Mouse (Mus musculus) liver, embryonic 14.5 days (tissue): ENCODE measurements at regions not wholly inside any gene's neighbourhood (a gene's known extent, or its start where the extent isn't known, plus 50 kb on each side); places are given as distances from the start of the nearest gene placed in this dataset.

Experiments
- ATAC-seq: fragments of 200-750 bp; cut with Nextera tagmentation; 2 replicates; pipeline ENCODE4 v1.8.0; 2017; ENCODE audit warnings: moderate number of reproducible peaks, mild to moderate bottlenecking, moderate library complexity; ENCODE audit not compliant: insufficient read depth
- DNase-seq, 3 experiments: peaks; one replicate each; pipeline ENCODE4 v3.0.0-alpha.2; 2012 to 2013; ENCODE audit warnings: low read depth in 3 of 3, low spot score in 3 of 3
- H3K27ac ChIP-seq: fragments of 300-500 bp; sonication (generic); 2 replicates; pipeline ENCODE4 v1.5.1; 2014; ENCODE audit warnings: moderate library complexity, mild to moderate bottlenecking, control low read depth, inconsistent platforms
- H3K27me3 ChIP-seq: fragments of 300-500 bp; sonication (generic); 2 replicates; pipeline ENCODE4 v1.6.1; 2014; ENCODE audit warnings: mild to moderate bottlenecking, low read length, moderate library complexity; ENCODE audit not compliant: control insufficient read depth, insufficient read depth
- H3K36me3 ChIP-seq: fragments of 300-500 bp; sonication (generic); replicated peaks from 2 replicates; pipeline ENCODE4 v1.6.1; 2014; ENCODE audit warnings: low read depth; ENCODE audit not compliant: control insufficient read depth, insufficient read depth
- H3K4me1 ChIP-seq, 2 experiments: fragments of 200-500 bp in 1 of 2; fragments of 300-500 bp in 1 of 2; sonication (generic) in 1 of 2; replicated peaks; 2 replicates each; pipeline ENCODE4 v1.6.1; 2012 to 2014; ENCODE audit warnings: antibody characterized with exemption in 1 of 2, inconsistent platforms in 1 of 2, low read length in 1 of 2; ENCODE audit not compliant: control insufficient read depth in 2 of 2, insufficient read depth in 2 of 2
- H3K4me2 ChIP-seq: fragments of 300-500 bp; sonication (generic); 2 replicates; pipeline ENCODE4 v1.6.1; 2014; ENCODE audit warnings: low read depth, mild to moderate bottlenecking, control low read depth, moderate library complexity
- H3K4me3 ChIP-seq, 2 experiments: fragments of 200-500 bp in 1 of 2; fragments of 300-500 bp in 1 of 2; sonication (generic) in 1 of 2; 2 replicates each; pipeline ENCODE4 v1.5.1; 2012 to 2014; ENCODE audit warnings: low read depth in 2 of 2, low read length in 2 of 2, mild to moderate bottlenecking in 2 of 2, control low read depth in 1 of 2, inconsistent platforms in 1 of 2, moderate library complexity in 1 of 2; ENCODE audit not compliant: insufficient read depth in 1 of 2
- H3K9ac ChIP-seq: fragments of 300-500 bp; sonication (generic); replicated peaks from 2 replicates; pipeline ENCODE4 v1.6.1; 2014; ENCODE audit warnings: mild to moderate bottlenecking, control low read depth, moderate library complexity
- H3K9me3 ChIP-seq: fragments of 300-500 bp; sonication (generic); 2 replicates; pipeline ENCODE4 v1.6.1; 2016; ENCODE audit warnings: low read length, mixed read lengths; ENCODE audit not compliant: control insufficient read depth
- CTCF ChIP-seq: IDR thresholded peaks from 2 replicates; pipeline ENCODE4 v1.5.1; 2016; ENCODE audit warnings: antibody characterized with exemption, low read depth, control low read depth
- EP300 ChIP-seq: IDR thresholded peaks from 2 replicates; pipeline ENCODE4 v1.6.1; 2016; ENCODE audit warnings: antibody characterized with exemption, low read depth
- WGBS: fragments of 180-500 bp; shearing (Covaris S2); extraction: QIAGEN DNeasy Blood & Tissue Kit; methylation state at CpG from one replicate; pipeline ENCODE4 v1.1.7; 2014; ENCODE audit not compliant: insufficient replicate concordance; 5-methylcytosine and 5-hydroxymethylcytosine counted together

GRCm38 (mm10) chr17:62384053-62384452, 497.1 kb downstream of the Efna5 start:
- H3K9ac ChIP-seq = no peak overlapping the region
- no peaks in the 10 kb centered on the region for H3K27me3 ChIP-seq
- H3K27ac ChIP-seq = no peak overlapping the region
- no peak for TF ChIP-seq EP300
- TF ChIP-seq CTCF = no peak
- no peak overlapping the region for H3K4me2 ChIP-seq
- DNase-seq (no peak), ATAC-seq (no peak)
- no peaks in the 10 kb centered on the region for H3K36me3 ChIP-seq
- H3K4me3 ChIP-seq = no peak overlapping the region
- no peaks in the 10 kb centered on the region for H3K4me1 ChIP-seq
- H3K9me3 ChIP-seq = no peaks in the 10 kb centered on the region
- 56% methylated on average over 16 of the region's 16 CpGs for WGBS

- ATAC-seq (no peak), DNase-seq (no peak)
- Histone ChIP-seq H3K27ac (no peak overlapping the region), H3K36me3 (no peaks in the 10 kb centered on the region), H3K4me2 (no peak overlapping the region), H3K9ac (no peak overlapping the region), H3K27me3 (no peaks in the 10 kb centered on the region), H3K4me3 (no peak overlapping the region), H3K9me3 (no peaks in the 10 kb centered on the region), H3K4me1 (no peaks in the 10 kb centered on the region)
- TF ChIP-seq CTCF = no peak
- no peak for TF ChIP-seq EP300
- WGBS = 60% methylated on average over 8 of the region's 8 CpGs
Measured at GRCm38 (mm10) chr17:62378868-62379417, 502.2 kb downstream of the Efna5 start.

DNA sequence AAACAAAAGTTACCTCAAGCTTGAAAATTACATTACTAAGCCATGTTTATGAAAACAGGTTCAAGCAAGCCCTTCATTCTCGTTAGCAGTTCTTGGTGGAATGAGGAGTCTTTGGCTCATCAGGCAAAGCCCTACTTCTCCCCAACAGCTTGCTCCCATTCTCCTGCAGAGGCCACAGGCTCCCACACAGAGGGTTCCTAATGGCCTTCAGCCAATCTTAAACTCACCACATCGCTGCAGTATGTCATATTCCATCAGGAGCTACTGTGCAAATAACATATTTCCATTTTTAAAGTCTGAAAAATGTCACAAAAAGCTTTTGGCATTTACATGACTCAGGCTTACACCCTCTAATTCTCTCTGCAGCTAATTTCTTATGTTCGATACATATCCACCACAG, 512.0 kb downstream of the Efna5 start:
- Histone ChIP-seq H3K36me3 (no peaks in the 10 kb centered on the region), H3K27ac (no peak overlapping the region), H3K4me2 (no peak overlapping the region), H3K9ac (no peak overlapping the region), H3K4me1 (no peaks in the 10 kb centered on the region), H3K9me3 (no peaks in the 10 kb centered on the region), H3K27me3 (no peaks in the 10 kb centered on the region), H3K4me3 (no peak overlapping the region)
- WGBS = 50% methylated on average over 3 of the region's 3 CpGs
- TF ChIP-seq EP300 = no peak
- no peak for TF ChIP-seq CTCF
- DNase-seq (no peak), ATAC-seq (no peak)

- TF ChIP-seq EP300 (no peak), CTCF (no peak)
- H3K4me1 ChIP-seq = no peaks in the 10 kb centered on the region
Measured at GRCm38 (mm10) chr17:62367937-62368336, 513.2 kb downstream of the Efna5 start.

GRCm38 (mm10) chr17:62358323-62358722, 522.8 kb downstream of the Efna5 start:
- H3K27me3 ChIP-seq = no peaks in the 10 kb centered on the region
- no peaks in the 10 kb centered on the region for H3K36me3 ChIP-seq

More at GRCm38 (mm10) chr17:62367937-62368336, 513.2 kb downstream of the Efna5 start:
- no peak overlapping the region for H3K4me2 ChIP-seq
- no peaks in the 10 kb centered on the region for H3K27me3 ChIP-seq
- ATAC-seq = no peak
- no peak for DNase-seq
- H3K27ac ChIP-seq = no peak overlapping the region
- H3K9me3 ChIP-seq = no peaks in the 10 kb centered on the region
- no peak overlapping the region for H3K4me3 ChIP-seq
- no peaks in the 10 kb centered on the region for H3K36me3 ChIP-seq
- H3K9ac ChIP-seq = no peak overlapping the region
- 63% methylated on average over 4 of the region's 4 CpGs for WGBS

More at GRCm38 (mm10) chr17:62358323-62358722, 522.8 kb downstream of the Efna5 start:
- Histone ChIP-seq H3K4me2 (no peak overlapping the region), H3K4me1 (no peaks in the 10 kb centered on the region), H3K27ac (no peak overlapping the region), H3K9ac (no peak overlapping the region), H3K9me3 (no peaks in the 10 kb centered on the region), H3K4me3 (no peak overlapping the region)
- no peak for ATAC-seq
- TF ChIP-seq CTCF (no peak), EP300 (no peak)
- DNase-seq = no peak
